Mouse (Mus musculus): ENCODE data around the gene Leng9. TPM values are rescaled to one million over a fixed set of nuclear protein-coding genes. Genes with fewer than 3 reads are reported as not detected.
A peak's percentile ranks its signal among the peaks of the same experiment; 100 is the strongest.

Gene Leng9
- total and polyA plus RNA-seq, 3 experiments, result 2.9 to 5.4 (median 3.7) TPM

DNA sequence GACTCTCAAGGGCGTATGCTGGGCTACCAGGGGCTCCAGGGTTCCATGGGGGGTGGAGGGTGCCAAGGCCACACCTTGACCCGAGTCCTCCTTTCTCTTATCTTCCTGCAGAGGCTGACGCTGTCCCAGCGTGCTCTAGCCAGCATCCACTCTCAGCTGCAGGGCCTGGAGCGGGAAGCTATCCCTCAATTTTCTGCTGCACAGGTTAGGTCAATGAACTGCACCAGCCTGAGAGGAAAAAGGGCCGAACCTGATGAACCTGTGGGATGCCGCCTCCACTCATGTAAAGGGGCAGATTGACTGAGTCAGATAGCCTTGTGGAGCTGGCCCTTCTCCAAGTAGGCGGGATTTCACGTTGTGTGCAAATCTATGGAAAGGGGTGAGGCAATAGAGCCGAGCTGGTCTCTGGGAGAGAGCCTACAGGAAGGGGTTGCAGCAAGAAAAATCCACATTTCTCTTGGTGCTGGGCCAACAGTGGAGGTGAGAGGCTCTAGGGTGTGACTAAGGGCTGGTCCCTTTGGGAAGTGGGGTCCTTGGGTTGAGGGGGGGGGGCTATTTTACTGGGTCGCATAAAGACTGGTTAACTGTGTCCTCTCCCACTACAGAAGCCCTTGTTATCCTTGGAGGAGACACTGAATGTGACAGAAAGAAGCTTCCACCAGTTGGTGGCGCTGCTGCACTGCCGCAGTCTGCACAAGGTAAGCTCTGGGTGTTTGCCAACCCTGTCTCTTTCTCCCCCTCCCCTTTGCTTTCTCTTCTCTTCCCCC lies 19.3 kb downstream of the Leng9 start:
- H3K4me3 ChIP-seq (ENCODE audit: low read depth, low read length), result no peak overlapping the region
- ATAC-seq (ENCODE audit: extremely low read depth, insufficient number of reproducible peaks, low FRiP score, poor library complexity, severe bottlenecking) (peak; percentile 68; the same call in 1 of the 2 replicates), DNase-seq (ENCODE audit: low spot score) (peak; percentile 62)
- no peaks in the 10 kb centered on the region for H3K9me3 ChIP-seq (replicated peaks)
- peaks cover 45% of the 10 kb centered on the region for H3K36me3 ChIP-seq (replicated peaks)
- H3K27me3 ChIP-seq (ENCODE audit: insufficient read depth, low read length), result no peaks in the 10 kb centered on the region
- H3K4me1 ChIP-seq (ENCODE audit: insufficient read depth, low read depth, low read length), result peaks cover 21% of the 10 kb centered on the region
- TF ChIP-seq TAL1 (conservative IDR thresholded peaks at IDR 0.05; ENCODE audit: low read depth, low read length) (no peak), CTCF (IDR thresholded peaks at IDR 0.05; ENCODE audit: low read depth, low read length) (peak; percentile 84)

DNA sequence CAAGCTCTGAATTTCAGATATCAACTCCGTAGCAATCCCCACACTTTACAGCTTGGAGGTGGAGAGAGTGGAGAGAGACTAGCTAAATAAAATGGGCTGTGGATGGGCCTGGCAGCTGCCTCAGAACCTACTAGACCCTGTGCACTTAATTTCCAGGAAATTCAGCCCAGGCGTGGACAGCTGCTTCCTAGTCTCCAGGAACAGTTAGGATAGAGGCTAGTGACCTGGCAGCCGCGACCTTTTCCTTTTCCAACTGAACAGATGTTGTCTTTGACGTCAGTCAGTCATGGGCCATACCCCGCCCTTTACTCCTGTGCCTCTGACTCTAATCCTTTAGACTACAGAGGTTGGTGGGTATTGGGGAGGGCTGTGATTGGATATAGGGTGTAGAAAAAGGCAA lies 21.3 kb downstream of the Leng9 start:
- H3K27me3 ChIP-seq (ENCODE audit: insufficient read depth, low read length), result peaks cover 5% of the 10 kb centered on the region; the same call in 1 of the 2 replicates
- peaks cover 35% of the 10 kb centered on the region for H3K36me3 ChIP-seq (replicated peaks)
- H3K9me3 ChIP-seq (replicated peaks), result no peaks in the 10 kb centered on the region
- H3K4me1 ChIP-seq (ENCODE audit: insufficient read depth, low read depth, low read length), result peaks cover 9% of the 10 kb centered on the region
- no peak for ATAC-seq (ENCODE audit: extremely low read depth, insufficient number of reproducible peaks, low FRiP score, poor library complexity, severe bottlenecking)
- no peak for TF ChIP-seq POLR2AphosphoS5 (IDR thresholded peaks at IDR 0.05; ENCODE audit: insufficient replicate concordance, low read depth, low read length)
- no peak for TF ChIP-seq CTCF (IDR thresholded peaks at IDR 0.05; ENCODE audit: low read depth, low read length)
- no peak for TF ChIP-seq TAL1 (conservative IDR thresholded peaks at IDR 0.05; ENCODE audit: low read depth, low read length)
- TF ChIP-seq GATA1 (IDR thresholded peaks at IDR 0.05; ENCODE audit: borderline replicate concordance, low read length), result no peak
- TF ChIP-seq GATA2 (IDR thresholded peaks at IDR 0.05; ENCODE audit: borderline replicate concordance, low read depth, low read length), result no peak
- no peak for DNase-seq (ENCODE audit: low spot score)
- H3K4me3 ChIP-seq (ENCODE audit: low read depth, low read length), result no peak overlapping the region

DNA sequence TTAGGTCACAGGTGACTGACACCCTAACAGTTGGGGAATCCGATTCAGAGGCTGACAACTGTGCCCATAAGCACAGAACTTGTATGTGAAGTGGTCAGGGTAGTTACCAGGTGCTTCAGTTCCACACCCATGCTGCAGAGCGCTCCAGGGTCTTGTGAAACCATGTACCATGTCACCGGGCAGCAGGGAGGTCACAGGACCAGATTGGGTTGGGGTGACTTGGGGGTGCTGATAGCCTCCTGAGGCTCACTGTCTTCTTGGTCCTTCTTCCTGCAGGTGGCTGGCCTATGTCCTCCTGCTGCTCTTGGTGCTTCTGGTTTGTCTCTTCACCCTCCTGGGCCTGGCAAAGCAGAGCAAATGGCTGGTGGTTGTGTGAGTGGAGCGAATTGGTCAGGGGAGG lies 22.3 kb downstream of the Leng9 start:
- ATAC-seq (ENCODE audit: extremely low read depth, insufficient number of reproducible peaks, low FRiP score, poor library complexity, severe bottlenecking) (no peak), DNase-seq (ENCODE audit: low spot score) (no peak)
- no peak for TF ChIP-seq GATA2 (IDR thresholded peaks at IDR 0.05; ENCODE audit: borderline replicate concordance, low read depth, low read length)
- no peak for TF ChIP-seq GATA1 (IDR thresholded peaks at IDR 0.05; ENCODE audit: borderline replicate concordance, low read length)
- no peak for TF ChIP-seq CTCF (IDR thresholded peaks at IDR 0.05; ENCODE audit: low read depth, low read length)
- TF ChIP-seq TAL1 (conservative IDR thresholded peaks at IDR 0.05; ENCODE audit: low read depth, low read length), result no peak
- TF ChIP-seq POLR2AphosphoS5 (IDR thresholded peaks at IDR 0.05; ENCODE audit: insufficient replicate concordance, low read depth, low read length), result no peak
- Histone ChIP-seq H3K4me3 (ENCODE audit: low read depth, low read length) (no peak overlapping the region), H3K9me3 (replicated peaks) (no peaks in the 10 kb centered on the region), H3K27me3 (ENCODE audit: insufficient read depth, low read length) (peaks cover 5% of the 10 kb centered on the region; the same call in 1 of the 2 replicates), H3K36me3 (replicated peaks) (peaks cover 26% of the 10 kb centered on the region), H3K4me1 (ENCODE audit: insufficient read depth, low read depth, low read length) (peaks cover 4% of the 10 kb centered on the region; the same call in 1 of the 2 replicates)

DNA sequence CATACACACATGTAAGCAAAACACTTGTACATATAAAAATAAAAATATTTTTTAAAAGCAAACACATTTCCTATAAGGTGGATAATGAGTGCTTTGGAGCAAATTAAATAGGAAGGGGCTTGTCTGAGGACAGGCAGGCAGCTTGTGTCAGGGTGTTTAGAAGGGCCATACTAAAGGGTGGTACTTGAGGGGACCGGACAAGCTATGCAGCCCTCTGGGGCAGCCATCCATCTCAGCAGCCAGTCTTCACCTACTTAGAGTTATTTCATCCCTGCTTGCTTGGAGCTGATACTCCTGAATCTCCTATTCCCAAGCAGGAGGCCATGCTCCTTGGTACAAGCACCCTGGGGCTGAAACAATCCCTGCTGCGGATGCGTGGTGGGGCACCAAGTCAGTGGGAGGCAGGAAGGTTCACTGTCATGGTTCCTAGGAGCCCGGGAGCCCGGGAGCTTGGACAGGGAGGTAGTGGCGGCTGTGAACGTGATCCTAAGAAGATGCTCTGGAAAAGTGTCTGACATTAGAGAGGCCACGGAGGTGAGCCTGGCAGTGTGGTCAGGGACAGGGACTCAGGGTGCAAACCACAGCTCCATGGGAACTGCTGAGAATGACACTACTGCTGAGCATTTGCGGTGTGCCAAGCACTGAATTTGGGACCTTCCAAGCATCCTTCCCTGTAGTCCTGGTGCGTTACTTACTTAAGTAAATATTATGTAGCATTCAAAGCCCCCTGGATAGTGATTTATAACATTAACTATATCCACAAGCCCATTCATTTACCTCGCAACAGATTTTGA lies 23.0 kb downstream of the Leng9 start:
- peaks cover 19% of the 10 kb centered on the region for H3K36me3 ChIP-seq (replicated peaks)
- peaks cover 4% of the 10 kb centered on the region; the same call in 1 of the 2 replicates for H3K4me1 ChIP-seq (ENCODE audit: insufficient read depth, low read depth, low read length)
- TF ChIP-seq POLR2AphosphoS5 (IDR thresholded peaks at IDR 0.05; ENCODE audit: insufficient replicate concordance, low read depth, low read length) (no peak), TAL1 (conservative IDR thresholded peaks at IDR 0.05; ENCODE audit: low read depth, low read length) (no peak), CTCF (IDR thresholded peaks at IDR 0.05; ENCODE audit: low read depth, low read length) (no peak), GATA1 (IDR thresholded peaks at IDR 0.05; ENCODE audit: borderline replicate concordance, low read length) (no peak), GATA2 (IDR thresholded peaks at IDR 0.05; ENCODE audit: borderline replicate concordance, low read depth, low read length) (no peak)
- DNase-seq (ENCODE audit: low spot score), result no peak
- peaks cover 8% of the 10 kb centered on the region; the same call in 1 of the 2 replicates for H3K27me3 ChIP-seq (ENCODE audit: insufficient read depth, low read length)
- no peak overlapping the region for H3K4me3 ChIP-seq (ENCODE audit: low read depth, low read length)
- no peaks in the 10 kb centered on the region for H3K9me3 ChIP-seq (replicated peaks)
- ATAC-seq (ENCODE audit: extremely low read depth, insufficient number of reproducible peaks, low FRiP score, poor library complexity, severe bottlenecking), result no peak

DNA sequence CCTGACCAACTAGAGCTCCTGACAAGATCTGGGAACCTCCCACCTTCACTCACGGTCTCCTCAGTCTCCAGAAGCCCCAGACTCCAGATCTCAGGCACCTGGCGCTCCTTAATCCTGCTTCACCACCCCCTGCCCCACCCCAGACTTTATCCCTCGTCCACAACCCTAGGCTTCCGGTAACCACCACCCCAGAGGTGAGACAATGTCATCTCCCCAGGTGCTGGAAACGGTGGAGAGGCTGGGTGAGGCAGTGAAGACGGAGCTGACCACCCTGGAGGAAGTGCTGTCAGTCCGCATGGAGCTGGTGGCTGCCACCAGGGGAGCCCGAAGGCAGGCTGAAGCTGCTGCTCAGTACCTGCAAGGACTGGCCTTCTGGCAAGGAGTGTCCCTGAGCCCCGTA lies 24.9 kb downstream of the Leng9 start:
- DNase-seq (ENCODE audit: low spot score) (no peak), ATAC-seq (ENCODE audit: extremely low read depth, insufficient number of reproducible peaks, low FRiP score, poor library complexity, severe bottlenecking) (no peak)
- Histone ChIP-seq H3K27me3 (ENCODE audit: insufficient read depth, low read length) (peaks cover 23% of the 10 kb centered on the region), H3K36me3 (replicated peaks) (peaks cover 6% of the 10 kb centered on the region), H3K9me3 (replicated peaks) (no peaks in the 10 kb centered on the region), H3K4me1 (ENCODE audit: insufficient read depth, low read depth, low read length) (peaks cover 6% of the 10 kb centered on the region; the same call in 1 of the 2 replicates), H3K4me3 (ENCODE audit: low read depth, low read length) (no peak overlapping the region)
- TF ChIP-seq GATA1 (IDR thresholded peaks at IDR 0.05; ENCODE audit: borderline replicate concordance, low read length) (no peak), POLR2AphosphoS5 (IDR thresholded peaks at IDR 0.05; ENCODE audit: insufficient replicate concordance, low read depth, low read length) (no peak), CTCF (IDR thresholded peaks at IDR 0.05; ENCODE audit: low read depth, low read length) (no peak), TAL1 (conservative IDR thresholded peaks at IDR 0.05; ENCODE audit: low read depth, low read length) (no peak), GATA2 (IDR thresholded peaks at IDR 0.05; ENCODE audit: borderline replicate concordance, low read depth, low read length) (no peak)

DNA sequence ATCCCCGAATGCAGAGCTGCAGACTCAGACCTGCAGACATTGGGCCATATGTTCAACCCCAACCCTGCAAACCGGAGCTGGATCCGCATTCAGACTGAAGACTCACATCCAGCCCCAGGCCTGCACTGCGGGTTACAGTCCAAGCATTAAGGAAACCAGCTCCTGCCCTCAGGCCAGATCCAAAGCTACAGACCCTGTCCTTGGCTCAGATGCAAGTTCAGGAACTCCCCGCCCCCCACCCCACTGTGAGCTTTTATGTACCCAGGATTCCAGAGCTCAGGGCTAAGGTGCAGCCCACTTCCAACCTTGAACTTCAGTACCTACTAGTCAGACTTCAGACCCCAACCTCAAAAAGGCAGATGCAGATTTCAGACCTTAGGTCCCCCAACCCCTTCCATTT lies 25.3 kb downstream of the Leng9 start:
- H3K36me3 ChIP-seq (replicated peaks), result peaks cover 6% of the 10 kb centered on the region
- TF ChIP-seq TAL1 (conservative IDR thresholded peaks at IDR 0.05; ENCODE audit: low read depth, low read length) (no peak), CTCF (IDR thresholded peaks at IDR 0.05; ENCODE audit: low read depth, low read length) (no peak)
- H3K4me1 ChIP-seq (ENCODE audit: insufficient read depth, low read depth, low read length), result peaks cover 6% of the 10 kb centered on the region; the same call in 1 of the 2 replicates
- H3K4me3 ChIP-seq (ENCODE audit: low read depth, low read length), result no peak overlapping the region
- H3K9me3 ChIP-seq (replicated peaks), result no peaks in the 10 kb centered on the region
- peaks cover 26% of the 10 kb centered on the region for H3K27me3 ChIP-seq (ENCODE audit: insufficient read depth, low read length)
- ATAC-seq (ENCODE audit: extremely low read depth, insufficient number of reproducible peaks, low FRiP score, poor library complexity, severe bottlenecking), result no peak
- DNase-seq (ENCODE audit: low spot score), result no peak

Data from G1E (cell line).